Mouse (Mus musculus) megakaryocyte progenitor cell, adult 5-6 weeks (primary cell): ENCODE measurements around the gene Nup93. TPM values are rescaled to one million over a fixed set of nuclear protein-coding genes. Genes with fewer than 3 reads are reported as not detected.
A peak's percentile ranks its signal among the peaks of the same experiment; 100 is the strongest.

Source experiments
- ATAC-seq: replicated peaks from 2 replicates; pipeline ENCODE4 v1.8.0; 2016; ENCODE audit warnings: mild to moderate bottlenecking, moderate TSS enrichment, inconsistent platforms; ENCODE audit not compliant: poor library complexity
- total RNA-seq, 2 experiments: library from RNA; stranded (forward) in 1 of 2; stranded (reverse) in 1 of 2; fragments of 157-497, 149-512 nt in 1 of 2; fragments of 200-1000 nt in 1 of 2; gene quantifications; 2 replicates each; pipeline versions ENCODE4 v1.2.3 to v1.2.4; 2015 to 2017

Nup93 gene
- total RNA-seq, 2 experiments from 2014 or later = 32.4 to 36.3 TPM

DNA sequence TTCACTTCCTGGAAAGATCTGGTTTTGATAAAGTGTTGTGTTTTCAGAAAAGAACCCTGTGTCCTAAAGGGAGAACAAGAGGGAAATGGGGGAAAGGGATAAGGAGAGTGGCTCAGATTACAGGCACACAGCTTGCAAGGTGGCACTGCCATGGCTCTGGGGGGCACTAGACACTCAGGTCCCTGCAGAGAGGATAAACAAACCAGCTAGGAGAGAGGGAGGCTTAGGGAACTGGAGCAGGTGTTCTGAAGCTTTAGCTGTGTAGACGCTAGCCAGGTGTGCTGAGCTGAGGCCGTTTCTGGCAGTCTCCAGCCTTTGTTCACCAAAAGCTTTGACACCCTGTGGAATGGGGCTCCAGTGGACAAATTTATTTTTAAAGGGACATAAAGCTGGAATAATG lies 99.7 kb downstream of the Nup93 start:
- no peak for ATAC-seq

GRCm38 (mm10) chr8:94317249-94317648 lies 102.9 kb downstream of the Nup93 start:
- ATAC-seq = no peak

- ATAC-seq = no peak
These were observed 103.3 kb downstream of the Nup93 start for GRCm38 (mm10) chr8:94317691-94318090.

DNA sequence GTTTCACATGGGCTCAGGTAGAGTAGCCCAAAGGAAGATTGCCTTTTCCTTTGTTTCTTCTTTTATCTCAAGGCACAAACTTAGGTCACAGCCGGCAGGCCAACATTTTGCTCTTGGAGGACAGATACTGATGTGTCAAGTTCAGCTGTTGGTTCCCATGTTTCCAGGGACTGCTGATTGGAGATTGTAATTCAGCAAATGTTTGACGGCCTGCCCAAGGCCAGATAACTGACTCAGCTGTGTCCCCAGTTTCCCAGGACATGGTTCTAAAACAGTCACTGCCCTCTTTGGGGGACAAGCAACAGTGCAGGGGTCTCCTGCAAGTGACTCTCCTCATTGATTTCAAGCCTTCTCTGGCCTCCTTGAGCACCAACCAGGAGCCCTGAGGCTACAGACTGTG lies 105.7 kb downstream of the Nup93 start:
- ATAC-seq = no peak

DNA sequence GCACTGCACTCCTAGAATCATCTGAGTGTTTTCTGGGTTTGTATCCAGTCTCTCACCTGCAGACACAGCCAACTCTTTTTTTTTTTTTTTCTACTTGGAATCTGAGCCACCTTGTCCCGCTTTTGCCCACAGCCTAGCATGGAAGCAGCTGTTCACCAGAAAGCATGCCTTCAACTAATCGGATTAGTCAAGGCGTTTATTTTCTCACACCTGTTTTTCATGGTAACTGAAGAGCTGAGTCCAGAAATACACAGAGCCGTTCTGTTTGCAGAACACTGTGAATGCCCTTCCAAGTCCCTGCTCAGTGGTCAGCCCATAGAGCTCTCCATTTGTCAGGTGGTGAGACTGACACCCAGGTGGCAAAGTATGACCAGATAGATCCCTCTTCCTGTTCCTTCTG lies 107.7 kb downstream of the Nup93 start:
- no peak for ATAC-seq

- no peak for ATAC-seq
These were observed 108.7 kb downstream of the Nup93 start for GRCm38 (mm10) chr8:94323041-94323440.

- peak; percentile 56 for ATAC-seq
These were observed 109.7 kb downstream of the Nup93 start for GRCm38 (mm10) chr8:94324071-94324470.

GRCm38 (mm10) chr8:94326016-94326415 lies 111.7 kb downstream of the Nup93 start:
- no peak for ATAC-seq

- ATAC-seq = peak; percentile 27
These were observed 114.8 kb downstream of the Nup93 start, which contains the start of gene Slc12a3 for GRCm38 (mm10) chr8:94328932-94329728. Gene Slc12a3 (plus strand): TSS chr8:94329201.

- peak; percentile 80 for ATAC-seq
These were observed 116.4 kb downstream of the Nup93 start for GRCm38 (mm10) chr8:94330733-94331132.

GRCm38 (mm10) chr8:94333345-94333744 lies 119.0 kb downstream of the Nup93 start:
- ATAC-seq = peak; percentile 30

GRCm38 (mm10) chr8:94337559-94337958 lies 123.2 kb downstream of the Nup93 start:
- no peak for ATAC-seq

DNA sequence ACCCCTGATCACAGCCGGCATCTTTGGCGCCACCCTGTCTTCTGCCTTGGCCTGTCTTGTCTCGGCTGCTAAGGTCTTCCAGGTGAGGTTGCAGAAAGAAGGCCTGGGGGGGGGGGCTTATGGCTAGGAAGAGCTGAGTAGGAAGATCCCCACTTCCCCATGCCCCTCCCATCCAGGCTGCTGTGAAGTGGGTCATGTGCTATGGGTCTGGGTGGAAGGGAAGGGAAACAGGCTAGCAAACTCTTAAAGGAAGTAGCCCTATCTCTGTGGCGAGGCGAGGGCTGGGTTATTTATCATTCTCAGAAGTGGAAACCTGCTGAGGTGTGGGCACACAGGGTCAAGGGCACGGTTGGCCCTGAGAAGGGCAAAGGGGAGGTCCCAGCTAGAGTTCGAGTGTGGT lies 126.4 kb downstream of the Nup93 start:
- ATAC-seq = peak; percentile 75

DNA sequence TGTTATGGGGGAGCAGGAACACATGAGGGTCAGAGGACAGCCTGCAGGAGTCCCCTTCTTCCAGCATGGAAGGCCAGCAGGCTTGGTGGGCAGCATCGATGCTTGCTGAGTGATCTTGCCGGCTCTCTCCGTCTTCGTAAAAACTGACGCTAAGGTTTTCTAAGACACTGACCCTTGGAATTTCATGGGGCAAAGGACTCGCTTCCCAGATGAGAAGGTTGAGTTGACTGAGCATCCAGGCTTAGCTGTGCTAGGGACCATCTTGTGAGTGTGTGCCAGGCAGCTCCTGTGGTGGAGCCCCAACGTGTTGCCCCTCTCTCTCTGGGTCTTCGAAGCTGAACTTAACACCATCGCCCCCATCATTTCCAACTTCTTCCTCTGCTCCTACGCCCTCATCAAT lies 128.3 kb downstream of the Nup93 start:
- no peak for ATAC-seq

DNA sequence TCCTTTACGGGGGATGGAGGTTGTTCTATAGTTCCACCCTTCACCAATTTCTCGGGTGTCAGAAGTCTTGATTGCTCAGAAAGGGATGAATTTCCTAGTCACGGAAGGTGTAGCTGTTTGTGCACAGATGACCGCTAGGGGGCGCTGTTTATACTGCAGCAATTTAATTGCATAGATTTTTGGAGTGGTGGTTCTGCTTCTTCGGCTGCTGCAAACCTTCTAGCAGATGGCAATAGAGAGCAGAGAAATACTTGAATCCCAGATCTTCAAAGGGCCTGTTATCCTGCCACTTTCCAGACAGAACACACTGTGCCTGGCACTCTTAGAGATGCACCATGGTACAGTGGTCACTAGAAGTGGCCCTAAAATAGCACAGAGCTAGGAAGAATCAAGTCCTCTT lies 128.9 kb downstream of the Nup93 start:
- ATAC-seq = peak; percentile 60

GRCm38 (mm10) chr8:94343778-94344320 lies 129.5 kb downstream of the Nup93 start:
- ATAC-seq = no peak

DNA sequence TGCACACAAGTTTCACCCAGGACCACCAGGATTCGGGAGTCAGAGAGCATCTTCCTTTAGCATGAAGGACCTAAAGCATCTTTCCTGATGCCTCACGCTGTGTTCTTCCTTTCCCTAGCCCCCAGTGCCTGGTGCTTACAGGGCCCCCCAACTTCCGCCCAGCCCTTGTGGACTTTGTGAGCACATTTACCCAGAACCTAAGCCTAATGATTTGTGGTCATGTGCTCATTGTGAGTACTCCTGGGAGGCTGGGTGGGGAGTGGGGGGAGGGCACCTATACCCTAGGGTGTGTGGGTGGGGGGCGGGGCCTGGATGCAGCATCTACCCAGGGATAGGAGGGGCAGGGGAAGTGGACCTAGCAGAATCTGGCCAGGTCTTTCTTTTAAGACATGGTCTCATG lies 131.3 kb downstream of the Nup93 start:
- no peak for ATAC-seq

GRCm38 (mm10) chr8:94346264-94346663 lies 131.9 kb downstream of the Nup93 start:
- ATAC-seq = 0 out of 2 replicates have a peak, but pooled peaks have one; percentile 26

DNA sequence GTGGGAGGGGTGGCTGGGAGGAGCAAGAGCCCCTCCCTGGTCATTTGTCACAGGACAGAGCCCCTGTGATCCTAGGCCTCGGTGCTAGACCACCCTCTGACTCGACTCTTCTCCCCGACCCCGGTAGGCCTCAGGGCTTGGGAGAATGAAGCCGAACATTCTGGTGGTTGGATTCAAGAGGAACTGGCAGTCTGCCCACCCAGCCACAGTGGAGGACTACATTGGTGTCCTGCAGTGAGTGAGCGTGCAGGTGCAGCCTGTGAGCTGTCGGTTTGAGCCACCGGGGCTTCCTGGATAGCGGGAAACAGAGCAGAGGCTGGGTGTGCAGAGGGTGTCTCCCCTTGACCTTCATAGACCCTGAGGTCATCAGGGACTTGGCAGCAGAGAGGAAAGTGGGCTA lies 134.1 kb downstream of the Nup93 start:
- peak; percentile 38 for ATAC-seq

- peak; percentile 24; the same call in 1 of the 2 replicates for ATAC-seq
These were observed 139.7 kb downstream of the Nup93 start for GRCm38 (mm10) chr8:94354069-94354531.

GRCm38 (mm10) chr8:94354571-94354970 lies 140.2 kb downstream of the Nup93 start:
- peak; percentile 93 for ATAC-seq

GRCm38 (mm10) chr8:94357220-94357619 lies 142.9 kb downstream of the Nup93 start:
- ATAC-seq = no peak
